Mouse (Mus musculus) embryonic facial prominence, embryonic 15.5 days (tissue): ENCODE results near the gene Usp4. TPM values are rescaled to one million over a fixed set of nuclear protein-coding genes. Genes with fewer than 3 reads are reported as not detected.

Experiments
- ATAC-seq: fragments of 200-750 bp; cut with Nextera tagmentation; 2 replicates; pipeline ENCODE4 v1.8.0; 2017; ENCODE audit warnings: low read depth, moderate TSS enrichment; ENCODE audit not compliant: insufficient number of reproducible peaks, low FRiP score, low TSS enrichment
- H3K27ac ChIP-seq: fragments of 300-500 bp; sonication (generic); replicated peaks from 2 replicates; pipeline ENCODE4 v1.5.1; 2015; ENCODE audit warnings: mild to moderate bottlenecking, inconsistent platforms
- H3K27me3 ChIP-seq: fragments of 300-500 bp; sonication (generic); 2 replicates; pipeline ENCODE4 v1.6.1; 2015; ENCODE audit warnings: inconsistent platforms
- H3K36me3 ChIP-seq: fragments of 300-500 bp; sonication (generic); 2 replicates; pipeline ENCODE4 v1.6.1; 2015; ENCODE audit warnings: mild to moderate bottlenecking, inconsistent platforms
- H3K4me1 ChIP-seq: fragments of 300-500 bp; sonication (generic); 2 replicates; pipeline ENCODE4 v1.6.1; 2015; ENCODE audit warnings: inconsistent platforms
- H3K4me2 ChIP-seq: fragments of 300-500 bp; sonication (generic); replicated peaks from 2 replicates; pipeline ENCODE4 v1.6.1; 2015; ENCODE audit warnings: mild to moderate bottlenecking, inconsistent platforms
- H3K4me3 ChIP-seq: fragments of 300-500 bp; sonication (generic); replicated peaks from 2 replicates; pipeline ENCODE4 v1.5.1; 2015; ENCODE audit warnings: mild to moderate bottlenecking, inconsistent platforms
- H3K9ac ChIP-seq: fragments of 300-500 bp; sonication (generic); 2 replicates; pipeline ENCODE4 v1.6.1; 2015; ENCODE audit warnings: inconsistent platforms
- H3K9me3 ChIP-seq: fragments of 300-500 bp; sonication (generic); replicated peaks from 2 replicates; pipeline ENCODE4 v1.6.1; 2016; ENCODE audit warnings: inconsistent platforms
- WGBS: fragments of 180-500 bp; shearing (Covaris S2); methylation state at CpG from one replicate; pipeline ENCODE4 v1.1.7; 2015; 5-methylcytosine and 5-hydroxymethylcytosine counted together
- polyA plus RNA-seq: library from polyadenylated mRNA; unstranded; fragments of >200 nt; fragmentation: Nextera tagmentation; extraction: Ambion mirVana; gene quantifications from 2 replicates; pipeline ENCODE4 v1.2.1, GENCODE M21; 2015

Usp4 gene
- polyA plus RNA-seq, result 97.5 and 99.4 TPM in 2 replicates

GRCm38 (mm10) chr9:108347540-108348289 is at the start of gene Usp4:
TSS of gene Usp4 (plus strand) at chr9:108347853.
- WGBS, result under 1% methylated on average over 74 of the region's 75 CpGs
- peak within 1 kb of the TSS; percentile 56 for H3K4me2 ChIP-seq
- H3K27ac ChIP-seq, result peak within 1 kb of the TSS; percentile 97
- ATAC-seq, result peak; percentile 94
- H3K27me3 ChIP-seq, result no peaks in the 10 kb centered on the region
- H3K9ac ChIP-seq, result peak within 1 kb of the TSS; percentile 77
- peaks cover 20% of the 10 kb centered on the region for H3K4me1 ChIP-seq
- peaks cover 27% of the 10 kb centered on the region for H3K36me3 ChIP-seq
- H3K9me3 ChIP-seq, result no peaks in the 10 kb centered on the region
- peak within 1 kb of the TSS; percentile 88 for H3K4me3 ChIP-seq

DNA sequence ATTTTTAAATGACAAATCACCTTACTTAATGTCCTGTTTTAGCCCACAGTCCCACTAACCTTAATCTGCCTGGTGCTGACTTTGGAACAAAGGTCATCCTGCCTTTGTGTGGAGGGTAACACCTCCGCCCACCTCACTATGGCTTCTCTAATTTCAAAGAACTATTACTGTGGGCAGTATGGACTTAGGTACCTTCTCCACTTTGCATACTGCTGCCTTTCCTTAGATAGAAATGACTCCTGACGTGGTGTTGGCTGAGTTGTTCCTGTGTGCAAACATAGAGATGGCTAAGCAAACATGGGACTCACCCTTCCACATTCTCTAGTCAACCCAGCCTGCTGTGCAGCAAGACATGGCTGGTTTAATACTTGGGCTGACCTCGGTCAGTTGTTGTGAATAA is 45.8 kb upstream of the Usp4 start:
- Histone ChIP-seq H3K4me1 (peaks cover 12% of the 10 kb centered on the region), H3K36me3 (peaks cover 25% of the 10 kb centered on the region), H3K4me2 (no peak overlapping the region), H3K9me3 (no peaks in the 10 kb centered on the region), H3K27ac (no peak overlapping the region), H3K9ac (no peak overlapping the region), H3K27me3 (no peaks in the 10 kb centered on the region), H3K4me3 (no peak overlapping the region)
- ATAC-seq, result no peak
- WGBS, result 81% methylated on average over 3 of the region's 3 CpGs

- H3K4me3 ChIP-seq, result peak overlapping the region; percentile 96
- ATAC-seq, result no peak
- H3K4me1 ChIP-seq, result peaks cover 24% of the 10 kb centered on the region
- 89% methylated on average over 4 of the region's 4 CpGs for WGBS
- H3K27ac ChIP-seq, result 0 out of 2 replicates have a peak overlapping the region, but pooled peaks have one; percentile 100
- no peaks in the 10 kb centered on the region for H3K9me3 ChIP-seq
- peak overlapping the region; percentile 63; the same call in 1 of the 2 replicates for H3K9ac ChIP-seq
- no peaks in the 10 kb centered on the region for H3K27me3 ChIP-seq
- peaks cover 23% of the 10 kb centered on the region for H3K36me3 ChIP-seq
- H3K4me2 ChIP-seq, result peak overlapping the region; percentile 72
These were observed 42.9 kb upstream of the Usp4 start for GRCm38 (mm10) chr9:108304716-108305115.

DNA sequence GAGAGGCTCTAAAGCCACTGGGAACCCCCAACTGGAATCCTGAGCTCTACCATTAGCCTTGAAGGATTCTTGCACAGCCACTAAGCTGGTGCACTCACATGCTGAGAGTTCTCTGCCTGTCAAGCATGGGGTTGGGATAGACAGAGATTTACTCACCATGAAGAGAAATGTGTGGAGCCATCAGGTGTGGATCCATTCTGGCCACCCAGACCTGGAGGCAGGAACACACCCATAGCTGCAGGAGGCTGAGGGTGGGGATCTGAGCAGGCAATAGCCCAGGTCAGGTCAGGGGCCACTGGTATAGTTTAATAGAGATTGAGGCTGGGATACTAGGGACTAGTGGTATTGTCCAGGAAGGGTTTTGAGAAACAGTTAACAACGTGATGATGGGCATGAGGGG is 42.5 kb upstream of the Usp4 start:
- Histone ChIP-seq H3K9me3 (no peaks in the 10 kb centered on the region), H3K4me2 (peak overlapping the region; percentile 72), H3K27me3 (no peaks in the 10 kb centered on the region), H3K4me3 (peak overlapping the region; percentile 96), H3K27ac (peak overlapping the region; percentile 100), H3K9ac (peak overlapping the region; percentile 63), H3K36me3 (peaks cover 23% of the 10 kb centered on the region), H3K4me1 (peaks cover 28% of the 10 kb centered on the region)
- ATAC-seq, result no peak
- 0% methylated on average over 1 of the region's 1 CpGs for WGBS

DNA sequence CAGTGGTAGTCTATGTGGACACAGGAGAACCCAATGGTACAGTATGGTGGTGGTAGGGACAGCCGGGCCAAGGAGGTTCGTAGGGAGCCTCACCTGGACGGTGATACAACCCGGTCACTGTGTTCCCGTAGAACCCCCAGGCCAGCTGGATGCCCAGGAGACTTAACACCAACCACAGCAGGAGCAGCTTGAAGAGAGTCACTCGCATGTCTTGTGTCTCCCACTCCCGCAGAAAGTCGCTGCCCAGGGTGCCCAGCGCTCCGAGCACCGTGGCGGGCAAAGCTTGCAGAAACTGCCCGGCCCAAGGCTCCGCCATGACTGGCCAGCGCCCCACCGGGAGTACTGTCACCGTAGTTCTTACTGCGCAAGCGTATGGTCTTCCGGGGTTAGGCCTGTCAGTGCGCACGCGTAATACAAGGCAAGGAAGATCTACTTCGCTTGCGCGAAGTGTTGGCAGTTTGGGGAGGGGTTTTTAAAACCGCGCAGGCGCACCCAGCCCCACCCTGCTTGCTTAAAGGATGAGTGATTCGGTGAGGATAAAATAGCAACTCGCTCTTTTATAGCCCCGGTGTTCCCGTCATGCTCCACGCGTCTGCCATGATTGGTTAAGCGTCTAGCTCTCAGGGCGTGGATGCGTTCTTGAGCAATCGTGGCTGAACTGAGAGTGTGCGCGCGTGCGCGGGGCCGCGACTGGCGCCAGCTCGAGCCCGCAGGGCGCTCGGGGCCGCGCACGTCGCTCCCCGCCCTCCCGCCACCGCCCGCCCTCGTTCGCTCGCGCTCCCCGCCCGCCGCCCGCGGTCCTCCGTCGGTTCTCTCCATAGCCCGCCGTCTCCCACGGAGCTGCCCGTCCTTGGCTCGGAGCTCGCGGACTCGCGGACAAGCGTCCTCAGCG is 41.8 kb upstream of the Usp4 start, which contains the start of the genes Rhoa and Tcta:
Rhoa (plus strand) TSS at position 501 of the 892 bp plus-strand sequence.
Tcta (minus strand) TSS at position 532 of the 892 bp plus-strand sequence.
- under 1% methylated on average over 81 of the region's 81 CpGs for WGBS

GRCm38 (mm10) chr9:108306571-108306980 is 41.1 kb upstream of the Usp4 start:
- peak overlapping the region; percentile 96 for H3K4me3 ChIP-seq
- H3K36me3 ChIP-seq, result peaks cover 18% of the 10 kb centered on the region
- peak overlapping the region; percentile 97 for H3K9ac ChIP-seq
- peak overlapping the region; percentile 72 for H3K4me2 ChIP-seq
- no peaks in the 10 kb centered on the region for H3K9me3 ChIP-seq
- no peaks in the 10 kb centered on the region for H3K27me3 ChIP-seq
- H3K27ac ChIP-seq, result peak overlapping the region; percentile 100
- peaks cover 35% of the 10 kb centered on the region for H3K4me1 ChIP-seq
- under 1% methylated on average over 50 of the region's 51 CpGs for WGBS
- ATAC-seq, result peak; percentile 84

More for the DNA sequence above, 41.8 kb upstream of the Usp4 start, which contains the start of the genes Rhoa and Tcta:
- Histone ChIP-seq H3K9ac (peak within 1 kb of the TSS; percentile 97), H3K4me1 (peaks cover 28% of the 10 kb centered on the region), H3K9me3 (no peaks in the 10 kb centered on the region), H3K27me3 (no peaks in the 10 kb centered on the region), H3K36me3 (peaks cover 23% of the 10 kb centered on the region), H3K27ac (peak within 1 kb of the TSS; percentile 100), H3K4me3 (peak within 1 kb of the TSS; percentile 96), H3K4me2 (peak within 1 kb of the TSS; percentile 72)
- ATAC-seq, result peak; percentile 98

DNA sequence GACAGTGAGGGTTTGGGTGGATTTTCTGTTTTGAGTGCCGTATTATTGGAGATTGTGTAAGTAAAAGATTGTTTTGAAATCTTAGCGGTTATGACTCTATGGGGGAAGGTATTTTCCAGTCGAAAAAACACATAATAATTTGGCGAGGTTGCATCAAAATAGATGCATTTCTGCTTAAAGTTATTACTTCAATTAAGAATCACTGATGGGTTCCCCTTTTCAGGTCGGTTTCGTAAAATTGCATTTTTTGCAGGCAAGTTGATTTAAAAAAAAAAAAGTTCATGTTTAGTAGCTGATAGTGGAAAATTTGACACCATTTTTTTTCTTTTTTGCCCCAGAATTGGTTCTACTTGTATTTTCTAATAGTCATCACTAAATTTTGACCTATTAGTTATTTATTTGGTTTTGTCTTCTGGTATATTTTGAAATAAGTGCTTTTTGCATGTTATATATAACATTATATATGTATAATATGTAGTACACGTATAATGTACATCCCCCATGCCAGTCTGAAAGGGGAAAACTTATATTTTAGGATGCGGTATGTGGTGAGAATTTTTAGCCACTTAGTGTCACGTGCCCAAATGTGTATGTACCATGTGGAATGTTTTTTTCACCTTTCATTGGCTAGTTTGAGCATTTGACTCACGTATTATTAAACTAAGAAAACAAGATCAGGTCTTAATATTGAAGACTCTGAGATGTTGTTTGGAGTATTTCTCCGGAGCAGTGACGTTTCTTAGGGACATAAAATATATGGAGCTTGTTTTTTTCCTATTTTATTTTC is 40.4 kb upstream of the Usp4 start:
- Histone ChIP-seq H3K4me1 (peaks cover 40% of the 10 kb centered on the region), H3K27ac (peak overlapping the region; percentile 100), H3K9me3 (no peaks in the 10 kb centered on the region), H3K27me3 (no peaks in the 10 kb centered on the region), H3K9ac (peak overlapping the region; percentile 97), H3K4me2 (peak overlapping the region; percentile 72), H3K4me3 (peak overlapping the region; percentile 96), H3K36me3 (peaks cover 16% of the 10 kb centered on the region)
- 11% methylated on average over 12 of the region's 12 CpGs for whole genome bisulfite sequencing
- ATAC-seq, result no peak

GRCm38 (mm10) chr9:108308141-108308540 is 39.5 kb upstream of the Usp4 start:
- WGBS, result 46% methylated on average over 2 of the region's 2 CpGs
- no peak for ATAC-seq
- H3K9me3 ChIP-seq, result no peaks in the 10 kb centered on the region
- peak overlapping the region; percentile 96 for H3K4me3 ChIP-seq
- H3K27me3 ChIP-seq, result no peaks in the 10 kb centered on the region
- H3K4me1 ChIP-seq, result peaks cover 40% of the 10 kb centered on the region
- peak overlapping the region; percentile 6; the same call in 1 of the 2 replicates for H3K9ac ChIP-seq
- H3K36me3 ChIP-seq, result peaks cover 7% of the 10 kb centered on the region
- H3K27ac ChIP-seq, result no peak overlapping the region
- H3K4me2 ChIP-seq, result peak overlapping the region; percentile 72

DNA sequence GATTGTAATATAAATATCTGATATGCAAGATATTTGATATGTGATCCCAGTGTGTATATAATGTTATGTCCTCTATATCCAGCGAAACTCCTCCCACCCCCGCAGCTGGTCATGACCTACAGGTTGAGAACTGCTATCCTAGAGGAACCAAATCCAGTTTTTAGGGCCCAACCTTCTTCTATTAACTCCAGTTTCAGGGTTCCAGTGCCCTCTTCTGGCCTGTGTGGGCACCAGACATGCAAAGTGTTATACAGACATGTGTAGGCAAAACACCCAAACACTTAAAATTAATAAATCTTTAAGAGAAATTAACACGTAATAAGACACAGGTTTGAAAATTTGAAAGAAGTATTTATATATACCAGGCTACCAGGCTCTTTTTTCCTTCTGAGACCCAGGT is 30.1 kb upstream of the Usp4 start:
- no peak overlapping the region for H3K4me3 ChIP-seq
- 94% methylated on average over 3 of the region's 3 CpGs for WGBS
- no peak overlapping the region for H3K27ac ChIP-seq
- no peaks in the 10 kb centered on the region for H3K27me3 ChIP-seq
- H3K9ac ChIP-seq, result no peak overlapping the region
- ATAC-seq, result no peak
- H3K4me1 ChIP-seq, result no peaks in the 10 kb centered on the region
- peaks cover 15% of the 10 kb centered on the region for H3K36me3 ChIP-seq
- no peak overlapping the region for H3K4me2 ChIP-seq
- H3K9me3 ChIP-seq, result no peaks in the 10 kb centered on the region

DNA sequence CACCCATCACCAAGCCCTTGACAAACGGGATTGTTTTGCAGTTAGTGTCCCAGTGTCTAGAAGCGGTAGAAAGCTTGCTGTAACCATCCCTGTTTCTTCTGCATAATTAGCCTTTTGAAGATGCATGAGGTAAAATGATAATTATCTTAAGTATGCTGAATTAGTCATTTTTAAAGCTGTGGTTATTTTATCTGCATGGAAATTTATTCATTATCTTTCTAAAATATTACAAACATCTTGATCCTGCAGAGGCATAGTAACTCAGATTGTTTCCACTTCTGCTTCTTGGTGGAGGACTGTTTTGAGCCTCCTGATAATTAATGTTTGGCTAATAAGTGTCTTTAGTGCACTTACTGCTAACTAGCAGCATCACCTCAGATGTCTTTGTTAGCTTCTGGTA is 29.2 kb upstream of the Usp4 start:
- no peak overlapping the region for H3K4me2 ChIP-seq
- no peaks in the 10 kb centered on the region for H3K27me3 ChIP-seq
- H3K27ac ChIP-seq, result no peak overlapping the region
- no peak for ATAC-seq
- WGBS, result 68% methylated on average over 2 of the region's 2 CpGs
- H3K9me3 ChIP-seq, result no peaks in the 10 kb centered on the region
- H3K4me3 ChIP-seq, result no peak overlapping the region
- no peak overlapping the region for H3K9ac ChIP-seq
- H3K36me3 ChIP-seq, result peaks cover 15% of the 10 kb centered on the region
- H3K4me1 ChIP-seq, result no peaks in the 10 kb centered on the region
